Comparison of ENCODE assay signal across 34 mouse cellular contexts in the genomic region with DNA sequence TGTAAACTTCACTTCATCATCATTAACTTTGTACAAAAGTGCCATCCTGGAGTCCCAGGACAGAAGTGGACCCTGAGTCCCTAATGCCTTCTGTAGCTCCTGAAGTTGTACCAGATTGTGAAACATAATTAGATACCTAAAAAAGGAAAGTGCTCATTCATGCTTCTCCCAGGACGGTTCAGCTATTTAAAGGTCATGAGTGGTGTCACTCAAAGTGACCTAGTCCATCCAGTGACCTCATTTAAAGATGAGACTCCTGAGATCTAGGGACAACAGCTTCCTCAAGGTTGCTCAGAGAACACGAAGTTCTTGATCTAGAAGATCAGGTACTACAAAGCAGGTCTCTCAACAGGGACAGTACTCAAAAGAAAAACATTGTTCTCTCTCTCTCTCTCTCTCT.
"Had no signal": no experiment of that assay in that cellular context is flagged by ENCODE, and none has a peak within 500 bp of the region (broad histone marks: within the 10 kb centered on the region; RNA-seq: fewer than 3 reads in every experiment).

No protein-coding gene starts in this region.

- ATAC-seq: hindbrain, embryonic 16.5 days; hindbrain, postnatal 0 days; inflammation-experienced regulatory T-cells, adult 6 months; intestine, embryonic 15.5 days; intestine, embryonic 16.5 days; intestine, postnatal 0 days had no signal

- H3K36me3 ChIP-seq: heart, embryonic 10.5 days; heart, embryonic 13.5 days; heart, embryonic 15.5 days; hindbrain, embryonic 10.5 days; hindbrain, embryonic 12.5 days; hindbrain, embryonic 13.5 days; hindbrain, embryonic 15.5 days; intestine, embryonic 15.5 days; kidney, embryonic 15.5 days had no signal

- H3K27ac ChIP-seq: heart, embryonic 10.5 days; heart, embryonic 13.5 days; heart, embryonic 15.5 days; hindbrain, embryonic 10.5 days; hindbrain, embryonic 12.5 days; hindbrain, embryonic 13.5 days; hindbrain, embryonic 14.5 days; hindbrain, embryonic 15.5 days; hindbrain, postnatal 0 days; intestine, embryonic 15.5 days; kidney, embryonic 15.5 days; kidney, postnatal 0 days; layer of hippocampus, adult 2 months had no signal

- H3K9me3 ChIP-seq: heart, embryonic 10.5 days; heart, embryonic 13.5 days; heart, embryonic 15.5 days; hindbrain, embryonic 10.5 days; hindbrain, embryonic 12.5 days; hindbrain, embryonic 13.5 days; hindbrain, embryonic 15.5 days; intestine, embryonic 15.5 days; kidney, embryonic 15.5 days had no signal

- H3K4me1 ChIP-seq: heart, embryonic 15.5 days; hindbrain, embryonic 12.5 days; hindbrain, embryonic 13.5 days; hindbrain, embryonic 15.5 days; kidney, embryonic 15.5 days had no signal

- H3K27me3 ChIP-seq: heart, embryonic 13.5 days; heart, embryonic 15.5 days; hindbrain, embryonic 12.5 days; hindbrain, embryonic 13.5 days; hindbrain, embryonic 15.5 days; intestine, embryonic 15.5 days; kidney, embryonic 15.5 days had no signal

- H3K4me2 ChIP-seq: heart, embryonic 11.5 days; heart, embryonic 13.5 days; heart, embryonic 15.5 days; hindbrain, embryonic 12.5 days; hindbrain, embryonic 13.5 days; hindbrain, embryonic 14.5 days; hindbrain, embryonic 15.5 days; intestine, embryonic 15.5 days; kidney, embryonic 15.5 days had no signal

- H3K9ac ChIP-seq: heart, embryonic 13.5 days; heart, embryonic 15.5 days; hindbrain, embryonic 12.5 days; hindbrain, embryonic 13.5 days; hindbrain, embryonic 14.5 days; hindbrain, embryonic 15.5 days; intestine, embryonic 15.5 days; kidney, embryonic 15.5 days had no signal

- H3K4me3 ChIP-seq: heart, embryonic 10.5 days; heart, embryonic 13.5 days; heart, embryonic 15.5 days; hindbrain, embryonic 10.5 days; hindbrain, embryonic 12.5 days; hindbrain, embryonic 13.5 days; hindbrain, embryonic 15.5 days; intestine, embryonic 15.5 days; kidney, embryonic 15.5 days; layer of hippocampus, adult 2 months had no signal

- DNase-seq: heart, postnatal 10 days; heart, postnatal 14 days; heart, postnatal 36 days; heart, postnatal 4 days; kidney, adult 11 months; kidney, adult 18-20 months; kidney, adult 2 months; kidney, adult 8-10 months; kidney, adult 9 months; kidney, postnatal 10 days; kidney, postnatal 14 days; kidney, postnatal 25 days; kidney, postnatal 36 days; kidney, postnatal 4 days; layer of hippocampus, adult 9-11 months; layer of hippocampus, postnatal 36 days had no signal
